Mouse (Mus musculus) kidney, adult 18-20 months (tissue): Measurements from ENCODE around the gene Pla2g4d.
A peak's percentile ranks its signal among the peaks of the same experiment; 100 is the strongest.

Experiments used
- DNase-seq: peaks from one replicate; pipeline ENCODE4 v3.0.0; 2021

Gene Pla2g4d

GRCm38 (mm10) chr2:120288995-120289394, at the start of gene Pla2g4d:
Pla2g4d (minus strand) TSS chr2:120289197.
- no peak for DNase-seq

GRCm38 (mm10) chr2:120337886-120338285, 48.9 kb upstream of the Pla2g4d start:
- DNase-seq = no peak

GRCm38 (mm10) chr2:120331575-120331974, 42.6 kb upstream of the Pla2g4d start:
- no peak for DNase-seq

GRCm38 (mm10) chr2:120315077-120315476, 26.1 kb upstream of the Pla2g4d start:
- DNase-seq = no peak

- no peak for DNase-seq
Measured at GRCm38 (mm10) chr2:120314487-120314886, 25.5 kb upstream of the Pla2g4d start.

- DNase-seq = no peak
Measured at GRCm38 (mm10) chr2:120313976-120314375, 25.0 kb upstream of the Pla2g4d start, which contains the start of gene Pla2g4f. Pla2g4f (minus strand) TSS chr2:120314165.

- no peak for DNase-seq
Measured at GRCm38 (mm10) chr2:120312276-120312825, 23.4 kb upstream of the Pla2g4d start.

GRCm38 (mm10) chr2:120304113-120304512, 15.1 kb upstream of the Pla2g4d start:
- DNase-seq = no peak

GRCm38 (mm10) chr2:120301076-120301475, 12.1 kb upstream of the Pla2g4d start:
- DNase-seq = no peak

GRCm38 (mm10) chr2:120299866-120300265, 10.9 kb upstream of the Pla2g4d start:
- no peak for DNase-seq

GRCm38 (mm10) chr2:120296160-120296559, 7.2 kb upstream of the Pla2g4d start:
- no peak for DNase-seq

- DNase-seq = no peak
Measured at GRCm38 (mm10) chr2:120291471-120292078, 2.6 kb upstream of the Pla2g4d start.

- no peak for DNase-seq
Measured at GRCm38 (mm10) chr2:120288401-120288800, 596 bp downstream of the Pla2g4d start.

- no peak for DNase-seq
Measured at GRCm38 (mm10) chr2:120285639-120286038, 3.4 kb downstream of the Pla2g4d start.

GRCm38 (mm10) chr2:120284705-120285104, 4.3 kb downstream of the Pla2g4d start:
- DNase-seq = no peak

GRCm38 (mm10) chr2:120284094-120284493, 4.9 kb downstream of the Pla2g4d start:
- no peak for DNase-seq

GRCm38 (mm10) chr2:120283550-120283949, 5.4 kb downstream of the Pla2g4d start:
- no peak for DNase-seq

- DNase-seq = no peak
Measured at GRCm38 (mm10) chr2:120281221-120281620, 7.8 kb downstream of the Pla2g4d start.

- peak; percentile 63 for DNase-seq
Measured at GRCm38 (mm10) chr2:120279961-120280360, 9.0 kb downstream of the Pla2g4d start.

- DNase-seq = no peak
Measured at GRCm38 (mm10) chr2:120276951-120277350, 12.0 kb downstream of the Pla2g4d start.

- no peak for DNase-seq
Measured at GRCm38 (mm10) chr2:120268635-120269034, 20.4 kb downstream of the Pla2g4d start.

- no peak for DNase-seq
Measured at GRCm38 (mm10) chr2:120265523-120265922, 23.5 kb downstream of the Pla2g4d start.

GRCm38 (mm10) chr2:120264858-120265257, 24.1 kb downstream of the Pla2g4d start:
- DNase-seq = no peak

GRCm38 (mm10) chr2:120262876-120263275, 26.1 kb downstream of the Pla2g4d start:
- DNase-seq = no peak

GRCm38 (mm10) chr2:120261346-120261745, 27.7 kb downstream of the Pla2g4d start:
- no peak for DNase-seq
